Mouse (Mus musculus) hindbrain, embryonic 13.5 days (tissue): ENCODE measurements around the gene Samd4. TPM values are rescaled to one million over a fixed set of nuclear protein-coding genes. Genes with fewer than 3 reads are reported as not detected.

Experiments
- ATAC-seq: fragments of 200-750 bp; cut with Nextera tagmentation; 2 replicates; pipeline ENCODE4 v1.8.0; 2017; ENCODE audit warnings: moderate TSS enrichment; ENCODE audit not compliant: low FRiP score
- H3K27ac ChIP-seq: fragments of 300-500 bp; sonication (generic); 2 replicates; pipeline ENCODE4 v1.5.1; 2015; ENCODE audit warnings: inconsistent platforms, mild to moderate bottlenecking, moderate library complexity
- H3K27me3 ChIP-seq: fragments of 300-500 bp; sonication (generic); 2 replicates; pipeline ENCODE4 v1.6.1; 2015; ENCODE audit warnings: mild to moderate bottlenecking, inconsistent platforms
- H3K36me3 ChIP-seq: fragments of 300-500 bp; sonication (generic); 2 replicates; pipeline ENCODE4 v1.6.1; 2015; ENCODE audit warnings: mild to moderate bottlenecking, inconsistent platforms
- H3K4me1 ChIP-seq: fragments of 300-500 bp; sonication (generic); replicated peaks from 2 replicates; pipeline ENCODE4 v1.6.1; 2015; ENCODE audit warnings: inconsistent platforms
- H3K4me2 ChIP-seq: fragments of 300-500 bp; sonication (generic); 2 replicates; pipeline ENCODE4 v1.6.1; 2015; ENCODE audit warnings: inconsistent platforms, mild to moderate bottlenecking, moderate library complexity
- H3K4me3 ChIP-seq: fragments of 300-500 bp; sonication (generic); 2 replicates; pipeline ENCODE4 v1.5.1; 2015; ENCODE audit warnings: mild to moderate bottlenecking, inconsistent platforms
- H3K9ac ChIP-seq: fragments of 300-500 bp; sonication (generic); 2 replicates; pipeline ENCODE4 v1.6.1; 2015; ENCODE audit warnings: mild to moderate bottlenecking, inconsistent platforms
- H3K9me3 ChIP-seq: fragments of 300-500 bp; sonication (generic); 2 replicates; pipeline ENCODE4 v1.6.1; 2016; ENCODE audit warnings: inconsistent platforms
- WGBS: fragments of 180-500 bp; shearing (Covaris S2); methylation state at CpG from one replicate; pipeline ENCODE4 v1.1.7; 2015; 5-methylcytosine and 5-hydroxymethylcytosine counted together
- polyA plus RNA-seq: library from polyadenylated mRNA; unstranded; fragments of >200 nt; fragmentation: Nextera tagmentation; extraction: Ambion mirVana; gene quantifications from 2 replicates; pipeline ENCODE4 v1.2.1, GENCODE M21; 2015

The Samd4 gene
- polyA plus RNA-seq, 1 experiment from 2014 or later: 3.6 TPM

DNA sequence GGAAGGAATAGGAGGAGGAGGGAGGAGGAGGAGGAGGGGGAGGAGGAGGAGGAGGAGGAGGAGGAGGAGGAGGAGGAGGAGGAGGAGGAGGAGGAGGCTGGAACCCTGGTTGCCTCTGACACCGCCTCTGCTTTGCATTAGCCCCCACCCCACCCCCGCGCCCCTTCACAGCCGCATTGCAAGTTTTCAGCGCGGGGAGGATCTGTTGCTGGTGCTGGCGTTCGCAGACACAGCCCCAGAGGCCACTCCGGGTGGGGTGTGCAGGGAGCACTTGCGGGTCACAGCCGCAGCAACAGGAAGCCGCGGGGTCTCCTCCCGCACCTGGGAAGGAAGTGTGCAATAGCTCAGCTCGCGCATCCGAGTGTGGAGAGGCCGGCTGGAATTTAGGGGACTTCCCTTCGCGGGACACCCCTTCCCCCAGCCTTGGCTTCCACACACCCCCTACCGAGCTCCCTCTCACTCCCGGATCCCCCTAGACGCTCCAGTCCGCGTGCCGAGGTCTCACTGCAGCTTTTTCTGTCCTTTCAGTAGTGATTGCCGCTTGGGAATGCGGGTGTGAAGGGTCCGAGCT lies 1.3 kb downstream of the Samd4 start:
- Histone ChIP-seq H3K9me3 (no peaks in the 10 kb centered on the region), H3K4me2 (peak overlapping the region; percentile 94), H3K4me3 (peak overlapping the region; percentile 60), H3K9ac (peak overlapping the region; percentile 77), H3K4me1 (peaks cover 32% of the 10 kb centered on the region), H3K27me3 (peaks cover 17% of the 10 kb centered on the region), H3K27ac (peak overlapping the region; percentile 84), H3K36me3 (no peaks in the 10 kb centered on the region)
- WGBS: under 1% methylated on average over 29 of the region's 29 CpGs
- ATAC-seq: peak; percentile 19

- H3K4me1 ChIP-seq: peaks cover 32% of the 10 kb centered on the region
- H3K9me3 ChIP-seq: no peaks in the 10 kb centered on the region
- WGBS: under 1% methylated on average over 41 of the region's 52 CpGs
- no peaks in the 10 kb centered on the region for H3K36me3 ChIP-seq
- H3K4me2 ChIP-seq: peak overlapping the region; percentile 94
- peak overlapping the region; percentile 77 for H3K9ac ChIP-seq
- H3K27me3 ChIP-seq: peaks cover 16% of the 10 kb centered on the region
- ATAC-seq: peak; percentile 77
- peak overlapping the region; percentile 60 for H3K4me3 ChIP-seq
- peak overlapping the region; percentile 84 for H3K27ac ChIP-seq
Measured at GRCm38 (mm10) chr14:46884701-46885428, 2.2 kb downstream of the Samd4 start.

DNA sequence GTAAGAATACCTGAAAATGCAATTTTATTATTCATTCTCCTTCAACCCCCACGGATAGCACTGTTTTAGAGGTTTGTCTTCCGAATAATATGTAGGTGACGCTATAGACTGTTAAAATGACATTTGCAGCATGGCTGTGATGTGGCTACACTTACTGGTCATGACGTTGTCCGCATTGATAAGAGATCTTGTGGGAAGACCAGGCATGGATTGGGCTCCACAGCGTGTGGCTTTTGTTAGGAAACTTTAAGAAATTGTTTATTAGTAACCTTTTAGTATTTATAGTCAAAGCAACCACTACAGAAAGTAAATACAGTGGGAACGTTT lies 2.7 kb downstream of the Samd4 start:
- peaks cover 15% of the 10 kb centered on the region for H3K27me3 ChIP-seq
- peak overlapping the region; percentile 77 for H3K9ac ChIP-seq
- no peaks in the 10 kb centered on the region for H3K36me3 ChIP-seq
- H3K4me1 ChIP-seq: peaks cover 32% of the 10 kb centered on the region
- peak overlapping the region; percentile 94 for H3K4me2 ChIP-seq
- H3K9me3 ChIP-seq: no peaks in the 10 kb centered on the region
- WGBS: 2% methylated on average over 7 of the region's 7 CpGs
- peak overlapping the region; percentile 60 for H3K4me3 ChIP-seq
- peak; percentile 24 for ATAC-seq
- peak overlapping the region; percentile 84 for H3K27ac ChIP-seq

GRCm38 (mm10) chr14:46885891-46886301 lies 3.2 kb downstream of the Samd4 start:
- H3K4me1 ChIP-seq: peaks cover 32% of the 10 kb centered on the region
- H3K27ac ChIP-seq: peak overlapping the region; percentile 61
- no peaks in the 10 kb centered on the region for H3K9me3 ChIP-seq
- peak overlapping the region; percentile 94 for H3K4me2 ChIP-seq
- H3K36me3 ChIP-seq: no peaks in the 10 kb centered on the region
- H3K9ac ChIP-seq: peak overlapping the region; percentile 77
- ATAC-seq: no peak
- 25% methylated on average over 5 of the region's 5 CpGs for WGBS
- H3K4me3 ChIP-seq: peak overlapping the region; percentile 60
- H3K27me3 ChIP-seq: peaks cover 15% of the 10 kb centered on the region

- Histone ChIP-seq H3K27me3 (no peaks in the 10 kb centered on the region), H3K36me3 (no peaks in the 10 kb centered on the region), H3K9ac (no peak overlapping the region), H3K4me2 (no peak overlapping the region), H3K27ac (no peak overlapping the region), H3K4me1 (peaks cover 14% of the 10 kb centered on the region), H3K4me3 (no peak overlapping the region), H3K9me3 (no peaks in the 10 kb centered on the region)
- WGBS: 94% methylated on average over 4 of the region's 4 CpGs
- ATAC-seq: no peak
Measured at GRCm38 (mm10) chr14:46889096-46889495, 6.4 kb downstream of the Samd4 start.

DNA sequence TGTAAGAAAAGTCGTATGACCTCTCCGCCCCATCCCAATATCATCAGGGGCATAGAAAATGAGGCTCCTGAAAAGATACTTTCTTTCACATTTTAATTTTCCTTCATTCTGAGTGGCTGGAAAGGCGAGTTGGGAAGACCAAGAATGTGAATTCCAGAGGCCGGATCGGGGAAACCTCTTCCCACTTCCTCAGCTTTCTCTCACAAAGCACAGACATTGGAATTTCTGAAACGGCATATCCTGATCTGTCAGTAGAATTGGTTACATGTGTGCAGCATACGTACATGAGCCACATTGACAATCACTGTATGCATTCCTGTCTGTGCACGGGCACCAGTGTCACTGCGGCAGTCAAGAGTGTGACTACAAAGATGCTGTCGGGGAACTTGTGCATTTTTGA lies 11.3 kb downstream of the Samd4 start:
- no peaks in the 10 kb centered on the region for H3K9me3 ChIP-seq
- no peak overlapping the region for H3K27ac ChIP-seq
- H3K9ac ChIP-seq: no peak overlapping the region
- no peak overlapping the region for H3K4me2 ChIP-seq
- no peak for ATAC-seq
- WGBS: 91% methylated on average over 10 of the region's 10 CpGs
- no peaks in the 10 kb centered on the region for H3K4me1 ChIP-seq
- H3K36me3 ChIP-seq: no peaks in the 10 kb centered on the region
- no peaks in the 10 kb centered on the region for H3K27me3 ChIP-seq
- H3K4me3 ChIP-seq: no peak overlapping the region

GRCm38 (mm10) chr14:46897953-46898352 lies 15.3 kb downstream of the Samd4 start:
- no peaks in the 10 kb centered on the region for H3K4me1 ChIP-seq
- H3K9me3 ChIP-seq: no peaks in the 10 kb centered on the region
- no peak overlapping the region for H3K9ac ChIP-seq
- 90% methylated on average over 5 of the region's 5 CpGs for WGBS
- no peak overlapping the region for H3K4me2 ChIP-seq
- H3K4me3 ChIP-seq: no peak overlapping the region
- H3K36me3 ChIP-seq: no peaks in the 10 kb centered on the region
- H3K27ac ChIP-seq: no peak overlapping the region
- ATAC-seq: no peak
- no peaks in the 10 kb centered on the region for H3K27me3 ChIP-seq

GRCm38 (mm10) chr14:46898626-46899025 lies 16.0 kb downstream of the Samd4 start:
- WGBS: 62% methylated on average over 3 of the region's 3 CpGs
- ATAC-seq: no peak
- no peak overlapping the region for H3K4me3 ChIP-seq

GRCm38 (mm10) chr14:46902498-46903087 lies 19.9 kb downstream of the Samd4 start:
- 93% methylated on average over 9 of the region's 9 CpGs for WGBS
- no peak overlapping the region for H3K27ac ChIP-seq

More at GRCm38 (mm10) chr14:46898626-46899025, 16.0 kb downstream of the Samd4 start:
- Histone ChIP-seq H3K9ac (no peak overlapping the region), H3K4me2 (no peak overlapping the region), H3K9me3 (no peaks in the 10 kb centered on the region), H3K27me3 (no peaks in the 10 kb centered on the region), H3K36me3 (no peaks in the 10 kb centered on the region), H3K27ac (no peak overlapping the region), H3K4me1 (no peaks in the 10 kb centered on the region)

GRCm38 (mm10) chr14:46904276-46904675 lies 21.6 kb downstream of the Samd4 start:
- no peak overlapping the region for H3K4me3 ChIP-seq
- H3K9ac ChIP-seq: no peak overlapping the region
- no peak overlapping the region for H3K27ac ChIP-seq
- no peak for ATAC-seq
- H3K36me3 ChIP-seq: no peaks in the 10 kb centered on the region
- WGBS: 95% methylated on average over 4 of the region's 4 CpGs
- H3K27me3 ChIP-seq: no peaks in the 10 kb centered on the region
- H3K4me2 ChIP-seq: no peak overlapping the region
- H3K9me3 ChIP-seq: no peaks in the 10 kb centered on the region
- no peaks in the 10 kb centered on the region for H3K4me1 ChIP-seq

More at GRCm38 (mm10) chr14:46902498-46903087, 19.9 kb downstream of the Samd4 start:
- ATAC-seq: no peak
- Histone ChIP-seq H3K27me3 (no peaks in the 10 kb centered on the region), H3K9me3 (no peaks in the 10 kb centered on the region), H3K9ac (no peak overlapping the region), H3K4me2 (no peak overlapping the region), H3K4me3 (no peak overlapping the region), H3K4me1 (no peaks in the 10 kb centered on the region), H3K36me3 (no peaks in the 10 kb centered on the region)

DNA sequence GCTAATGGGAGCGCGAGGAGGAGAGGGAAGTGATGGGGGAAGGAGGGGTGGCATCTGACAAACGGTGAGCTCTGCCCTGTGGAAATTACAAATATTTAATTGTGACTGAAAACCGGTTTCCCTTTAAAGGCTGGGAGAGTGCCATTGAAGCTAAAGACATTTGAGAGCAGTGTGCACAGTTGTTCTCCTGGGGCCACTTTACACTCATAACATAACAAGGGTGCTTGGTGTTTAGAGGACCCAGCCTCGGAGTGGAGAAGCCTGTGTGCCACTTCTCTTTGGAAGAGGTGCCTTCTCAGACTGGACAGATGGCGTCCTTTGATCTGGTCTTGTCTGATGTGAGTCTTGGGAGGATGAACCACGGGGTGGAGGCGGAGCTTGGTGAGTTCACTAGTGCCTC lies 26.2 kb downstream of the Samd4 start:
- no peak overlapping the region for H3K4me2 ChIP-seq
- WGBS: 78% methylated on average over 8 of the region's 8 CpGs
- no peaks in the 10 kb centered on the region for H3K36me3 ChIP-seq
- H3K9me3 ChIP-seq: no peaks in the 10 kb centered on the region
- no peak overlapping the region for H3K27ac ChIP-seq
- H3K4me3 ChIP-seq: no peak overlapping the region
- ATAC-seq: no peak
- no peaks in the 10 kb centered on the region for H3K27me3 ChIP-seq
- no peak overlapping the region for H3K9ac ChIP-seq
- no peaks in the 10 kb centered on the region for H3K4me1 ChIP-seq

DNA sequence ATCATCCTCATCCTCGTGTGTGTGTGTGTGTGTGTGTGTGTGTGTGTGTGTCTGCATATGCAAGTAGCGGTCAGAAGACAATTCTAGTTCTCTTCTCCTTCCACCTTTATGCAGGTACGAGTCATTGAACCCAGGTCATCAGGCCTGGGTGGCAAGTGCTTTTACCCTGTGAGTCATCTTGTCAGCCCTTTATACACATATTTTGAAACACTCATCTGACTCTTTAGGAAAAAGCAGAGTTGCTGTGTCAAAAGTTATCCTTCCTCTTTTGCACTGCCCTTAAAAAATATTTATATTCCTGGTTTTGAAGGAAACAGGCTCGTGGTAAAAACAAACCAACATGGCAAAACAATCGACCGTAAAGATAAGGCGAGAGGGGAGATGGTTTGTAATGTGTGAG lies 29.8 kb downstream of the Samd4 start:
- Histone ChIP-seq H3K4me3 (no peak overlapping the region), H3K27ac (no peak overlapping the region), H3K4me2 (no peak overlapping the region), H3K9me3 (no peaks in the 10 kb centered on the region), H3K9ac (no peak overlapping the region), H3K27me3 (no peaks in the 10 kb centered on the region), H3K4me1 (no peaks in the 10 kb centered on the region), H3K36me3 (no peaks in the 10 kb centered on the region)
- no peak for ATAC-seq
- 88% methylated on average over 7 of the region's 7 CpGs for WGBS

DNA sequence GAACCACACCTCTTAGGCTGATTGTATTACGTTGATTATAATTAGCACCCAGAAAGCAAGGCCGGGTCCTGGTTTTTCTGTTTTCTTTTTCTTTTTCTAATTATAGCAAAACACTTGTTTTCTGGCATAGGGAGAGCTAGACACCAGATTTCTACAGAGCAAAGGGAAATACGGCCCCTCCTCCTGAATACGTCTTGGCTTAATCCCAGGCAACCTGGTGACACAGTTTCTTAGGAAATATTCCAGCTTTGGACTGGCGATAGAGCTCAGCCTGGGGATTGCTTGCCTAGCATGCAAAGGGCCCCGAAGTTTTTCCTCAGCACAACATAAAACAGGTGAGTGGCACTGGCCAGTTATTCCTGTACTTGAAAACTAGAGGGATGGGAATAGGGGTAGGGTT lies 31.7 kb downstream of the Samd4 start:
- ATAC-seq: no peak
- Histone ChIP-seq H3K4me2 (no peak overlapping the region), H3K9me3 (no peaks in the 10 kb centered on the region), H3K27ac (no peak overlapping the region), H3K4me3 (no peak overlapping the region), H3K4me1 (no peaks in the 10 kb centered on the region), H3K27me3 (no peaks in the 10 kb centered on the region), H3K9ac (no peak overlapping the region), H3K36me3 (no peaks in the 10 kb centered on the region)
- WGBS: 82% methylated on average over 6 of the region's 6 CpGs
